Mouse (Mus musculus) midbrain, postnatal 0 days (tissue): ENCODE results near the gene Shf. TPM values are rescaled to one million over a fixed set of nuclear protein-coding genes. Genes with fewer than 3 reads are reported as not detected.

ENCODE experiments used
- ATAC-seq: fragments of 200-750 bp; cut with Nextera tagmentation; 2 replicates; pipeline ENCODE4 v1.8.0; 2017; ENCODE audit warnings: moderate number of reproducible peaks, mild to moderate bottlenecking, moderate TSS enrichment, moderate library complexity; ENCODE audit not compliant: low FRiP score
- DNase-seq: peaks from one replicate; pipeline ENCODE4 v3.0.0-alpha.2; 2015; ENCODE audit warnings: low spot score
- H3K27ac ChIP-seq: fragments of 300-500 bp; sonication (generic); 2 replicates; pipeline ENCODE4 v1.5.1; 2014; ENCODE audit warnings: low read depth, mild to moderate bottlenecking, low read length, mixed read lengths
- H3K27me3 ChIP-seq: fragments of 300-500 bp; sonication (generic); 2 replicates; pipeline ENCODE4 v1.6.1; 2014; ENCODE audit warnings: low read length, control low read depth, mixed read lengths; ENCODE audit not compliant: insufficient read depth
- H3K36me3 ChIP-seq: fragments of 300-500 bp; sonication (generic); 2 replicates; pipeline ENCODE4 v1.6.1; 2014; ENCODE audit warnings: low read length, control low read depth, mixed read lengths; ENCODE audit not compliant: insufficient read depth
- H3K4me1 ChIP-seq: fragments of 300-500 bp; sonication (generic); 2 replicates; pipeline ENCODE4 v1.6.1; 2014; ENCODE audit warnings: mild to moderate bottlenecking, control low read depth, antibody characterized with exemption, low read length, mixed read lengths; ENCODE audit not compliant: insufficient read depth
- H3K4me2 ChIP-seq: fragments of 300-500 bp; sonication (generic); 2 replicates; pipeline ENCODE4 v1.6.1; 2014; ENCODE audit warnings: low read depth, mild to moderate bottlenecking, low read length, mixed read lengths; ENCODE audit not compliant: poor library complexity, severe bottlenecking
- H3K4me3 ChIP-seq: fragments of 300-500 bp; sonication (generic); 2 replicates; pipeline ENCODE4 v1.5.1; 2014; ENCODE audit warnings: low read depth, mild to moderate bottlenecking, low read length, moderate library complexity
- H3K9ac ChIP-seq: fragments of 300-500 bp; sonication (generic); replicated peaks from 2 replicates; pipeline ENCODE4 v1.6.1; 2014; ENCODE audit warnings: mild to moderate bottlenecking, low read length, moderate library complexity, mixed read lengths; ENCODE audit not compliant: poor library complexity, severe bottlenecking
- H3K9me3 ChIP-seq: fragments of 300-500 bp; sonication (generic); 2 replicates; pipeline ENCODE4 v1.6.1; 2016; ENCODE audit warnings: low read length, control low read depth
- CTCF ChIP-seq: IDR thresholded peaks from 2 replicates; pipeline ENCODE4 v1.5.1; 2016; ENCODE audit warnings: antibody characterized with exemption, mild to moderate bottlenecking
- WGBS: fragments of 180-500 bp; shearing (Covaris S2); extraction: QIAGEN DNeasy Blood & Tissue Kit; methylation state at CpG from one replicate; pipeline ENCODE4 v1.1.7; 2014; 5-methylcytosine and 5-hydroxymethylcytosine counted together
- polyA plus RNA-seq: library from polyadenylated mRNA; unstranded; fragments of >200 nt; fragmentation: Nextera tagmentation; extraction: Ambion mirVana; gene quantifications from 2 replicates; pipeline ENCODE4 v1.2.1, GENCODE M21; 2015
- total RNA-seq: library from RNA; depleted of rRNA; stranded (reverse); fragments of >200 nt; gene quantifications from 2 replicates; pipeline ENCODE4 v1.2.3, GENCODE M21; 2014

Shf gene
- total and polyA plus RNA-seq, 2 experiments from 2014 or later = 9.2 to 138 TPM

DNA sequence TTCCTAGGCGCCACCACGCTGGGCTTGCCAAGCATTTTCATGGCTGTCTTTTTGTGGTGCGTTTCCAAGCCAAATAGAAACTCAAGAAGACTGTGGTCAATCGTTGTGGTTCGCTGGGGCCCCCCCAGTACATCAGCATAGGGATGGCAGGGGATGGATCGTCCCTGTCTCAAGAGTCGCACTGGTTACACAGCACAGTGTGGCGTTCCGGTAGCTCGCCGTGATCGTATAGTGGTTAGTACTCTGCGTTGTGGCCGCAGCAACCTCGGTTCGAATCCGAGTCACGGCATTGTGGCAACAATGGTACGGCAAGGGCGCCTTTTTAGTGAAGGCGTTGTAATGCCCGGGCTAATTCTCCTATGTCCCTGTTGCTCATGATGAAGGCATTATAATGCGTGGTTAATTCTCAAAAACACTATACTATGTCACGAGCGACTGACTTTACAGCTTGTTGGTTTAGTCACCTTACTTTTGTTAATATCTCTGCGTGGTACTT, 8.8 kb upstream of the Shf start:
- Histone ChIP-seq H3K4me3 (peak overlapping the region; percentile 58), H3K9ac (peak overlapping the region; percentile 67), H3K27ac (peak overlapping the region; percentile 96), H3K9me3 (no peaks in the 10 kb centered on the region), H3K27me3 (no peaks in the 10 kb centered on the region), H3K36me3 (no peaks in the 10 kb centered on the region), H3K4me1 (no peaks in the 10 kb centered on the region), H3K4me2 (peak overlapping the region; percentile 46)
- no peak; the same call in 1 of the 2 replicates for TF ChIP-seq CTCF
- DNase-seq = peak; percentile 79
- ATAC-seq = peak; percentile 83
- under 1% methylated on average over 26 of the region's 26 CpGs for WGBS

- DNase-seq = peak; percentile 98
- H3K4me2 ChIP-seq = peak overlapping the region; percentile 46
- under 1% methylated on average over 28 of the region's 28 CpGs for WGBS
Observed at GRCm38 (mm10) chr2:122377215-122377674, 8.3 kb upstream of the Shf start.

GRCm38 (mm10) chr2:122376041-122376561, 7.1 kb upstream of the Shf start:
- Histone ChIP-seq H3K27me3 (no peaks in the 10 kb centered on the region), H3K27ac (peak overlapping the region; percentile 83), H3K4me3 (peak overlapping the region; percentile 71), H3K9ac (peak overlapping the region; percentile 70), H3K36me3 (no peaks in the 10 kb centered on the region), H3K9me3 (no peaks in the 10 kb centered on the region), H3K4me1 (no peaks in the 10 kb centered on the region), H3K4me2 (peak overlapping the region; percentile 73)
- under 1% methylated on average over 22 of the region's 22 CpGs for WGBS
- no peak for TF ChIP-seq CTCF
- no peak for DNase-seq
- no peak for ATAC-seq

More at GRCm38 (mm10) chr2:122377215-122377674, 8.3 kb upstream of the Shf start:
- ATAC-seq = peak; percentile 89
- Histone ChIP-seq H3K27me3 (no peaks in the 10 kb centered on the region), H3K4me1 (no peaks in the 10 kb centered on the region), H3K9ac (peak overlapping the region; percentile 67), H3K27ac (peak overlapping the region; percentile 96), H3K4me3 (peak overlapping the region; percentile 58), H3K36me3 (no peaks in the 10 kb centered on the region), H3K9me3 (no peaks in the 10 kb centered on the region)
- no peak for TF ChIP-seq CTCF

DNA sequence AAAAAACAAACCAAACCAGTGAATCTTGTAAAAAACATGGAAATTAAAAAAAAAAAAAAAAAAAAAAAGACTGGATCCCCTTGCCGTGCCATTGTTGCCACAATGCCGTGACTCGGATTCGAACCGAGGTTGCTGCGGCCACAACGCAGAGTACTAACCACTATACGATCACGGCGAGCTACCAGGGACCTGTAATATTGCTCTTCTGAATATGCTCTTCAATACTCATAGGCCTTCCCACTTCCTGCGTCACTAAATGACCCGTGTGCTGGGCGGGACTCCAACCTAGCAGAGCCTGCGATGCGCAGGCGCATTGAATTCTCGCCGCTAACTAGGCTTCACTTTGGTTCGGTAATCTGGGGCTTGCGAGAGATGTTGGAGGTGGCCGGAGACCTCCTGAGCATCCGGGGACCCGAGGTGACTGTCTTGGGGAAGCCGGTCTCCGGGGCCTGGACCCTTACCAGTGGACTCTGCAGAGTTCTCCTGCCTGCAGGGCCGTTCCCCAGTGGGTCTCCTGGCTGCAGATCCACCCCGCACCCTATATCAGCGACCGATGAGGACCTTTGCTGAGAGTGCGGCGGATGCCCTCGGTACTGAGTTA, 6.5 kb upstream of the Shf start:
- Histone ChIP-seq H3K9ac (peak overlapping the region; percentile 70), H3K36me3 (no peaks in the 10 kb centered on the region), H3K27ac (peak overlapping the region; percentile 83), H3K4me1 (no peaks in the 10 kb centered on the region), H3K4me2 (peak overlapping the region; percentile 73), H3K27me3 (no peaks in the 10 kb centered on the region), H3K9me3 (no peaks in the 10 kb centered on the region), H3K4me3 (peak overlapping the region; percentile 71)
- TF ChIP-seq CTCF = no peak
- under 1% methylated on average over 32 of the region's 32 CpGs for WGBS
- ATAC-seq = peak; percentile 89
- DNase-seq = peak; percentile 98

- DNase-seq (no peak), ATAC-seq (no peak)
- WGBS = 8% methylated on average over 23 of the region's 23 CpGs
- Histone ChIP-seq H3K9me3 (no peaks in the 10 kb centered on the region), H3K4me2 (peak overlapping the region; percentile 46), H3K27me3 (no peaks in the 10 kb centered on the region), H3K36me3 (no peaks in the 10 kb centered on the region), H3K9ac (peak overlapping the region; percentile 67), H3K4me3 (peak overlapping the region; percentile 71), H3K27ac (peak overlapping the region; percentile 83), H3K4me1 (no peaks in the 10 kb centered on the region)
- no peak for TF ChIP-seq CTCF
Observed at GRCm38 (mm10) chr2:122374666-122375331, 5.8 kb upstream of the Shf start.

DNA sequence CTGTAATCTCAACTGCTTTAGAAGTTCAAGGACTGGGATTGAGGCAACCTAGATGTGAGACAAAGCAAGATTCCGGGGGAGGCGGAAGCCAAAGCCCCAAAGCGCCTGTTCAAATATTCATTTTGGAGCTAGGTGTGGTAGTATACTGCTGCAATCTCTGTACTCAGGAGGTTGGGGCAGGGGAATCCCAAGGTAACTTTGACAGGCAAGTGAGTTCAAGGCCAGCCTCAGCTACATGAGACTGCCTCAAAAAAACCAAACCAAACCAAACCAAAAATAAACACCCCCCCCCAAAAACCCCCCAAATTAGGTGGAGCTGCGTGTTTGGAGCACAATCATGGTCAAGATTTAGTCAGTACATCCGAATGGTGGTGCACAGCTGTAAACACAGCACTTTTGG, 5.0 kb upstream of the Shf start:
- H3K4me2 ChIP-seq = no peak overlapping the region
- H3K9ac ChIP-seq = no peak overlapping the region
- H3K4me1 ChIP-seq = no peaks in the 10 kb centered on the region
- TF ChIP-seq CTCF = no peak
- H3K4me3 ChIP-seq = no peak overlapping the region
- ATAC-seq = no peak
- no peaks in the 10 kb centered on the region for H3K9me3 ChIP-seq
- H3K36me3 ChIP-seq = no peaks in the 10 kb centered on the region
- H3K27me3 ChIP-seq = no peaks in the 10 kb centered on the region
- 79% methylated on average over 5 of the region's 5 CpGs for WGBS
- H3K27ac ChIP-seq = no peak overlapping the region
- no peak for DNase-seq
